Mouse (Mus musculus) midbrain, embryonic 14.5 days (tissue): ENCODE data around the gene Ptpn11. TPM values are rescaled to one million over a fixed set of nuclear protein-coding genes. Genes with fewer than 3 reads are reported as not detected.
A peak's percentile ranks its signal among the peaks of the same experiment; 100 is the strongest.
"Not testable (repeated sequence)": the region's sequence is repeated elsewhere in the genome, so short reads cannot be mapped to it uniquely, and the experiment has no call there.

ENCODE experiments used
- ATAC-seq: fragments of 200-750 bp; cut with Nextera tagmentation; 2 replicates; pipeline ENCODE4 v1.8.0; 2017; ENCODE audit warnings: moderate number of reproducible peaks, moderate library complexity; ENCODE audit not compliant: low FRiP score, low TSS enrichment
- DNase-seq: peaks from one replicate; pipeline ENCODE4 v3.0.0-alpha.2; 2015
- H3K27ac ChIP-seq: fragments of 300-500 bp; sonication (generic); replicated peaks from 2 replicates; pipeline ENCODE4 v1.5.1; 2014; ENCODE audit warnings: mild to moderate bottlenecking, low read depth, low read length, moderate library complexity
- H3K27me3 ChIP-seq: fragments of 300-500 bp; sonication (generic); 2 replicates; pipeline ENCODE4 v1.6.1; 2014; ENCODE audit warnings: low read length, control low read depth, mixed read lengths; ENCODE audit not compliant: control insufficient read depth, insufficient read depth
- H3K36me3 ChIP-seq: fragments of 300-500 bp; sonication (generic); 2 replicates; pipeline ENCODE4 v1.6.1; 2014; ENCODE audit warnings: low read length, control low read depth; ENCODE audit not compliant: control insufficient read depth, insufficient read depth
- H3K4me1 ChIP-seq: fragments of 300-500 bp; sonication (generic); 2 replicates; pipeline ENCODE4 v1.6.1; 2014; ENCODE audit warnings: mild to moderate bottlenecking, antibody characterized with exemption, low read length, control low read depth; ENCODE audit not compliant: control insufficient read depth, insufficient read depth
- H3K4me2 ChIP-seq: fragments of 300-500 bp; sonication (generic); 2 replicates; pipeline ENCODE4 v1.6.1; 2014; ENCODE audit warnings: mild to moderate bottlenecking, low read length, moderate library complexity
- H3K4me3 ChIP-seq: fragments of 300-500 bp; sonication (generic); replicated peaks from 2 replicates; pipeline ENCODE4 v1.5.1; 2014; ENCODE audit warnings: low read depth, low read length
- H3K9ac ChIP-seq: fragments of 300-500 bp; sonication (generic); replicated peaks from 2 replicates; pipeline ENCODE4 v1.6.1; 2014; ENCODE audit warnings: mild to moderate bottlenecking, low read length, moderate library complexity
- H3K9me3 ChIP-seq: fragments of 300-500 bp; sonication (generic); 2 replicates; pipeline ENCODE4 v1.6.1; 2016; ENCODE audit warnings: low read length, control low read depth, mixed read lengths; ENCODE audit not compliant: control insufficient read depth
- WGBS: fragments of 180-500 bp; shearing (Covaris S2); extraction: QIAGEN DNeasy Blood & Tissue Kit; methylation state at CpG from one replicate; pipeline ENCODE4 v1.1.7; 2014; 5-methylcytosine and 5-hydroxymethylcytosine counted together
- polyA plus RNA-seq: library from polyadenylated mRNA; unstranded; fragments of >200 nt; fragmentation: Nextera tagmentation; extraction: Ambion mirVana; gene quantifications from 2 replicates; pipeline ENCODE4 v1.2.1, GENCODE M21; 2014

Gene Ptpn11
- polyA plus RNA-seq, 1 experiment from 2014 or later, result 29.7 TPM

- H3K27ac ChIP-seq, result no peak overlapping the region
- peaks cover 6% of the 10 kb centered on the region; the same call in 1 of the 2 replicates for H3K4me1 ChIP-seq
- no peaks in the 10 kb centered on the region for H3K9me3 ChIP-seq
- WGBS, result 90% methylated on average over 9 of the region's 9 CpGs
- no peak overlapping the region for H3K4me3 ChIP-seq
- H3K36me3 ChIP-seq, result peaks cover 76% of the 10 kb centered on the region
- H3K4me2 ChIP-seq, result no peak overlapping the region
- H3K27me3 ChIP-seq, result no peaks in the 10 kb centered on the region
- ATAC-seq (no peak), DNase-seq (no peak)
- no peak overlapping the region for H3K9ac ChIP-seq
These were observed 18.8 kb upstream of the Ptpn11 start for GRCm38 (mm10) chr5:121209755-121210600.

GRCm38 (mm10) chr5:121206984-121207383 is 15.8 kb upstream of the Ptpn11 start:
- Histone ChIP-seq H3K4me1 (peaks cover 6% of the 10 kb centered on the region; the same call in 1 of the 2 replicates), H3K27ac (no peak overlapping the region), H3K4me3 (no peak overlapping the region), H3K36me3 (peaks cover 65% of the 10 kb centered on the region), H3K27me3 (no peaks in the 10 kb centered on the region), H3K9me3 (no peaks in the 10 kb centered on the region), H3K4me2 (no peak overlapping the region), H3K9ac (no peak overlapping the region)
- WGBS, result 94% methylated on average over 3 of the region's 3 CpGs
- ATAC-seq (no peak), DNase-seq (no peak)

- Histone ChIP-seq H3K4me2 (no peak overlapping the region), H3K9me3 (no peaks in the 10 kb centered on the region), H3K4me3 (no peak overlapping the region), H3K36me3 (peaks cover 61% of the 10 kb centered on the region), H3K9ac (no peak overlapping the region), H3K27ac (no peak overlapping the region), H3K4me1 (peaks cover 6% of the 10 kb centered on the region; the same call in 1 of the 2 replicates), H3K27me3 (no peaks in the 10 kb centered on the region)
- 84% methylated on average over 9 of the region's 9 CpGs for WGBS
- DNase-seq (no peak), ATAC-seq (no peak)
These were observed 15.3 kb upstream of the Ptpn11 start for GRCm38 (mm10) chr5:121206540-121206939.

- not testable (repeated sequence) for DNase-seq, ATAC-seq
- H3K36me3 ChIP-seq, result peaks cover 52% of the 10 kb centered on the region
These were observed 14.4 kb upstream of the Ptpn11 start for GRCm38 (mm10) chr5:121205537-121206130.

GRCm38 (mm10) chr5:121204132-121205089 is 13.2 kb upstream of the Ptpn11 start, which contains the start of gene Rpl6:
Gene Rpl6, plus strand, starts transcription at chr5:121204481.
- Histone ChIP-seq H3K27me3 (no peaks in the 10 kb centered on the region), H3K4me2 (peak within 1 kb of the TSS; percentile 81), H3K4me1 (peaks cover 6% of the 10 kb centered on the region; the same call in 1 of the 2 replicates), H3K36me3 (peaks cover 40% of the 10 kb centered on the region), H3K9me3 (no peaks in the 10 kb centered on the region), H3K4me3 (peak within 1 kb of the TSS; percentile 96), H3K27ac (peak within 1 kb of the TSS; percentile 85), H3K9ac (peak within 1 kb of the TSS; percentile 97)
- peak; percentile 90 for ATAC-seq
- DNase-seq, result peak; percentile 93
- 2% methylated on average over 52 of the region's 52 CpGs for WGBS

More at GRCm38 (mm10) chr5:121205537-121206130, 14.4 kb upstream of the Ptpn11 start:
- H3K4me2 ChIP-seq, result peak overlapping the region; percentile 81
- not testable (repeated sequence) for H3K9me3 ChIP-seq, H3K9ac ChIP-seq, H3K4me3 ChIP-seq, H3K4me1 ChIP-seq, H3K27ac ChIP-seq, H3K27me3 ChIP-seq
- 83% methylated on average over 8 of the region's 10 CpGs for WGBS

- DNase-seq, result no peak
These were observed 11.3 kb upstream of the Ptpn11 start for GRCm38 (mm10) chr5:121202467-121202866.

GRCm38 (mm10) chr5:121201739-121202138 is 10.5 kb upstream of the Ptpn11 start:
- no peaks in the 10 kb centered on the region for H3K27me3 ChIP-seq
- H3K27ac ChIP-seq, result no peak overlapping the region
- 56% methylated on average over 3 of the region's 3 CpGs for WGBS
- H3K36me3 ChIP-seq, result peaks cover 13% of the 10 kb centered on the region
- H3K4me3 ChIP-seq, result no peak overlapping the region
- ATAC-seq (no peak), DNase-seq (peak; percentile 80)
- H3K9ac ChIP-seq, result no peak overlapping the region
- no peak overlapping the region for H3K4me2 ChIP-seq
- H3K4me1 ChIP-seq, result peaks cover 6% of the 10 kb centered on the region; the same call in 1 of the 2 replicates
- H3K9me3 ChIP-seq, result no peaks in the 10 kb centered on the region

More at GRCm38 (mm10) chr5:121202467-121202866, 11.3 kb upstream of the Ptpn11 start:
- H3K4me2 ChIP-seq, result no peak overlapping the region
- ATAC-seq, result no peak
- H3K9me3 ChIP-seq, result no peaks in the 10 kb centered on the region
- 79% methylated on average over 1 of the region's 1 CpGs for WGBS
- no peak overlapping the region for H3K4me3 ChIP-seq
- no peaks in the 10 kb centered on the region for H3K27me3 ChIP-seq
- H3K36me3 ChIP-seq, result peaks cover 20% of the 10 kb centered on the region
- H3K27ac ChIP-seq, result no peak overlapping the region
- peaks cover 6% of the 10 kb centered on the region; the same call in 1 of the 2 replicates for H3K4me1 ChIP-seq
- no peak overlapping the region for H3K9ac ChIP-seq

- no peak for ATAC-seq
- Histone ChIP-seq H3K36me3 (no peaks in the 10 kb centered on the region), H3K9ac (no peak overlapping the region), H3K9me3 (no peaks in the 10 kb centered on the region), H3K4me3 (no peak overlapping the region), H3K4me1 (no peaks in the 10 kb centered on the region), H3K27ac (no peak overlapping the region), H3K27me3 (no peaks in the 10 kb centered on the region), H3K4me2 (no peak overlapping the region)
- WGBS, result 88% methylated on average over 5 of the region's 5 CpGs
- no peak for DNase-seq
These were observed 7.2 kb upstream of the Ptpn11 start for GRCm38 (mm10) chr5:121198376-121198775.
